In genomic region chr9:107715632-107716031, GRCm38 (mm10) we compare ENCODE assay signal across 25 mouse cellular contexts. TPM values are rescaled to one million over a fixed set of nuclear protein-coding genes. Genes with fewer than 3 reads are reported as not detected.
A peak's percentile ranks its signal among the peaks of the same experiment; 100 is the strongest.
DNase-seq lines count a peak whose midpoint lies in the region; ATAC-seq and TF ChIP-seq lines count a peak whose summit lies in the region.
"Had no signal": no experiment of that assay in that cellular context is flagged by ENCODE, and none has a peak within 500 bp of the region (broad histone marks: within the 10 kb centered on the region; RNA-seq: fewer than 3 reads in every experiment).

No protein-coding gene starts in this region.

- H3K9me3 ChIP-seq in kidney, postnatal 0 days (replicated peaks; ENCODE audit: low read length) = no peaks in the 10 kb centered on the region
- H3K9me3 ChIP-seq in limb, embryonic 10.5 days (replicated peaks) = no peaks in the 10 kb centered on the region
- H3K9me3 ChIP-seq in stomach, embryonic 15.5 days = no peaks in the 10 kb centered on the region
- H3K9me3 ChIP-seq: forebrain, embryonic 15.5 days; intestine, embryonic 15.5 days; megakaryocyte, embryonic 14.5 days; neural tube, embryonic 15.5 days had no signal

- no peak overlapping the region for H3K4me3 ChIP-seq in kidney, postnatal 0 days (replicated peaks; ENCODE audit: low read depth, low read length)
- H3K4me3 ChIP-seq in limb, embryonic 10.5 days = no peak overlapping the region
- H3K4me3 ChIP-seq in stomach, embryonic 15.5 days (replicated peaks) = no peak overlapping the region
- H3K4me3 ChIP-seq: forebrain, embryonic 15.5 days; intestine, embryonic 15.5 days; left cerebral cortex, adult 2 months; megakaryocyte, embryonic 14.5 days; neural tube, embryonic 15.5 days had no signal

- ATAC-seq in kidney, postnatal 0 days (replicated peaks; ENCODE audit: low FRiP score, low read depth) = no peak; the same call in 1 of the 2 replicates
- no peak for ATAC-seq in stomach, embryonic 15.5 days (ENCODE audit: insufficient read depth, low FRiP score, low read depth)
- ATAC-seq: CD4-positive, CD25-positive, alpha-beta regulatory T cell, adult 4 months; forebrain, embryonic 15.5 days; intestine, embryonic 15.5 days; midbrain, embryonic 16.5 days had no signal

- WGBS in kidney, postnatal 0 days = 87% methylated on average over 2 of the region's 2 CpGs
- 84% methylated on average over 2 of the region's 2 CpGs for WGBS in limb, embryonic 10.5 days
- WGBS in stomach, embryonic 15.5 days = 81% methylated on average over 2 of the region's 2 CpGs

- no peak overlapping the region for H3K9ac ChIP-seq in kidney, postnatal 0 days (ENCODE audit: low read depth, low read length)
- H3K9ac ChIP-seq in stomach, embryonic 15.5 days = no peak overlapping the region
- H3K9ac ChIP-seq: forebrain, embryonic 15.5 days; hindbrain, embryonic 14.5 days; intestine, embryonic 15.5 days; neural tube, embryonic 15.5 days had no signal

- H3K4me2 ChIP-seq in kidney, postnatal 0 days (ENCODE audit: low read length) = no peak overlapping the region
- H3K4me2 ChIP-seq in stomach, embryonic 15.5 days = no peak overlapping the region
- H3K4me2 ChIP-seq: forebrain, embryonic 15.5 days; hindbrain, embryonic 14.5 days; intestine, embryonic 15.5 days; neural tube, embryonic 15.5 days had no signal

- TF ChIP-seq CTCF in kidney, postnatal 0 days (IDR thresholded peaks at IDR 0.05; ENCODE audit: low read depth) = no peak

- no peaks in the 10 kb centered on the region for H3K36me3 ChIP-seq in kidney, postnatal 0 days (ENCODE audit: insufficient read depth, low read length)
- H3K36me3 ChIP-seq in limb, embryonic 10.5 days = no peaks in the 10 kb centered on the region
- no peaks in the 10 kb centered on the region for H3K36me3 ChIP-seq in stomach, embryonic 15.5 days
- H3K36me3 ChIP-seq: forebrain, embryonic 15.5 days; intestine, embryonic 15.5 days; neural tube, embryonic 15.5 days had no signal

- H3K27ac ChIP-seq in kidney, postnatal 0 days = peak overlapping the region; percentile 54; the same call in 1 of the 2 replicates
- peak overlapping the region; percentile 89 for H3K27ac ChIP-seq in limb, embryonic 10.5 days
- H3K27ac ChIP-seq in stomach, embryonic 15.5 days = peak overlapping the region; percentile 86; the same call in 1 of the 2 replicates
- H3K27ac ChIP-seq: forebrain, embryonic 15.5 days; left cerebral cortex, adult 2 months; neural tube, embryonic 15.5 days had no signal

- peak; percentile 71 for DNase-seq in cerebellum, adult 9-11 months
- no peak for DNase-seq in cerebellum, adult 8-10 months
- DNase-seq in kidney, postnatal 0 days (ENCODE audit: low spot score) = no peak
- DNase-seq in kidney, postnatal 10 days = no peak
- DNase-seq in limb, embryonic 10.5 days (ENCODE audit: low spot score) = no peak
- no peak for DNase-seq in thymus, postnatal 4 days
- DNase-seq in embryo, embryonic 10.5 days (ENCODE audit: low spot score) = no peak
- DNase-seq: adrenal gland, postnatal 10 days; cerebellum, postnatal 14 days; kidney, postnatal 36 days; liver; lung, postnatal 10 days; right cerebral cortex, postnatal 25 days; thymus, postnatal 25 days had no signal

- H3K4me1 ChIP-seq in kidney, postnatal 0 days (replicated peaks; ENCODE audit: insufficient read depth, low read length) = peaks cover 33% of the 10 kb centered on the region
- peaks cover 64% of the 10 kb centered on the region for H3K4me1 ChIP-seq in limb, embryonic 10.5 days
- H3K4me1 ChIP-seq in stomach, embryonic 15.5 days = peaks cover 31% of the 10 kb centered on the region

- H3K27me3 ChIP-seq in kidney, postnatal 0 days (ENCODE audit: insufficient read depth, low read length) = no peaks in the 10 kb centered on the region
- peaks cover 5% of the 10 kb centered on the region for H3K27me3 ChIP-seq in limb, embryonic 10.5 days (ENCODE audit: low read depth, poor library complexity, severe bottlenecking)
- H3K27me3 ChIP-seq in stomach, embryonic 15.5 days (replicated peaks) = no peaks in the 10 kb centered on the region
- H3K27me3 ChIP-seq: forebrain, embryonic 15.5 days; intestine, embryonic 15.5 days; neural tube, embryonic 15.5 days; Patski had no signal

RNA-seq across cellular contexts. Expression of gene Sema3f, which starts 5.4 kb away (rescaled TPM):
- 16.2 and 17.3 TPM in 2 replicates for polyA plus RNA-seq in kidney, postnatal 0 days (2015; fragmentation: Nextera tagmentation; extraction: Ambion mirVana)
- 31.7 and 33.6 TPM in 2 replicates for polyA plus RNA-seq in limb, embryonic 10.5 days (2016; fragmentation: Nextera tagmentation; extraction: Ambion mirVana)
- polyA plus RNA-seq in stomach, embryonic 15.5 days (2015; fragmentation: Nextera tagmentation; extraction: Ambion mirVana) = 19.7 and 21.3 TPM in 2 replicates
- polyA plus RNA-seq: CD4-positive, CD25-positive, alpha-beta regulatory T cell, adult 4 months had no signal

RNA-seq across cellular contexts. Expression of gene Gnat1, which starts 36.1 kb away (rescaled TPM):
- polyA plus RNA-seq in kidney, postnatal 0 days (2015; fragmentation: Nextera tagmentation; extraction: Ambion mirVana) = 0.89 and 1.2 TPM in 2 replicates
- 2.6 and 3.3 TPM in 2 replicates for polyA plus RNA-seq in limb, embryonic 10.5 days (2016; fragmentation: Nextera tagmentation; extraction: Ambion mirVana)
- 1.1 and 1.9 TPM in 2 replicates for polyA plus RNA-seq in stomach, embryonic 15.5 days (2015; fragmentation: Nextera tagmentation; extraction: Ambion mirVana)
- polyA plus RNA-seq: spleen, adult 2 months had no signal

RNA-seq across cellular contexts. Expression of gene Slc38a3, which starts 46.3 kb away (rescaled TPM):
- 12.9 and 14.7 TPM in 2 replicates for polyA plus RNA-seq in kidney, postnatal 0 days (2015; fragmentation: Nextera tagmentation; extraction: Ambion mirVana)
- 3.9 and 4.3 TPM in 2 replicates for polyA plus RNA-seq in limb, embryonic 10.5 days (2016; fragmentation: Nextera tagmentation; extraction: Ambion mirVana)
- 19.5 and 28.6 TPM in 2 replicates for polyA plus RNA-seq in stomach, embryonic 15.5 days (2015; fragmentation: Nextera tagmentation; extraction: Ambion mirVana)
- polyA plus RNA-seq: CD4-positive, CD25-positive, alpha-beta regulatory T cell, adult 4 months had no signal

RNA-seq across cellular contexts. Expression of gene Rbm5, which starts 55.2 kb away (rescaled TPM):
- 108 and 113 TPM in 2 replicates for polyA plus RNA-seq in kidney, postnatal 0 days (2015; fragmentation: Nextera tagmentation; extraction: Ambion mirVana)
- polyA plus RNA-seq in limb, embryonic 10.5 days (2016; fragmentation: Nextera tagmentation; extraction: Ambion mirVana) = 164 and 214 TPM in 2 replicates
- 182 and 185 TPM in 2 replicates for polyA plus RNA-seq in stomach, embryonic 15.5 days (2015; fragmentation: Nextera tagmentation; extraction: Ambion mirVana)
